Mouse (Mus musculus): Measurements from ENCODE around the gene Atxn1. TPM values are rescaled to one million over a fixed set of nuclear protein-coding genes. Genes with fewer than 3 reads are reported as not detected.

Atxn1 gene
- total RNA-seq, 2 experiments from 2014 or later: under 0.01 to 2.4 TPM

DNA sequence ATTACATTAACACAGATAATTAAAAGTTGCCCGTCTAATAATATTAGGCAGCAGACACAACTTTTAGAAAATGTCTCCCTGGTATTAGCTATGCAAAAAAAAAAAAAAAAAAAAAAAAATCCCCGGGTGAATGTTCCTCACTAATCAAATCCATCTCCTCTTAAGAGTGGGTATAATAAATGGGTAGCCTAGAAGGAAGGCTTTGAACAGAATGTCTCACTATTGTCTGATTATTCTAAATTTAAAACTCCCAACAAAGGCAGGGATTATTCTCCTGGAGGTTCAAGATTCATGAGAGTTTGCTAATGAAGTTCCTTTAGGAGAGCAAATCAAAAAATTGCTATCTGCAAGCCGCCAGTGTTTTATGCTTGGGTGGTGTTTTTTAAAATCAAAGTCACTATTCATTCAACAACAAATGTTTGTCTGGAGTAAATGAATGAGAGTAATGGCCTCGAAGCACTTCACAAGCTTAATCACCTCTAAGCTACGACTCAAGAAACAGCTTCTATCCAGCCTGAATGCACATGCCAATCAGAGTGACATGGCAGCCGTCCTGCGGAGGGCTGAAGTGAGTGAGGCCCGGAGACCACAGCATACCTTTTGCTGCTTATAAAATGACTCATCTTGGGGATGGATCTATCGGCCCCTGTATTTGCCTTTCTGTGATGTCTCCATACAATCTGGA lies 158.8 kb downstream of the Atxn1 start:
- ATAC-seq (replicated peaks; ENCODE audit: low FRiP score, poor library complexity, severe bottlenecking): no peak

DNA sequence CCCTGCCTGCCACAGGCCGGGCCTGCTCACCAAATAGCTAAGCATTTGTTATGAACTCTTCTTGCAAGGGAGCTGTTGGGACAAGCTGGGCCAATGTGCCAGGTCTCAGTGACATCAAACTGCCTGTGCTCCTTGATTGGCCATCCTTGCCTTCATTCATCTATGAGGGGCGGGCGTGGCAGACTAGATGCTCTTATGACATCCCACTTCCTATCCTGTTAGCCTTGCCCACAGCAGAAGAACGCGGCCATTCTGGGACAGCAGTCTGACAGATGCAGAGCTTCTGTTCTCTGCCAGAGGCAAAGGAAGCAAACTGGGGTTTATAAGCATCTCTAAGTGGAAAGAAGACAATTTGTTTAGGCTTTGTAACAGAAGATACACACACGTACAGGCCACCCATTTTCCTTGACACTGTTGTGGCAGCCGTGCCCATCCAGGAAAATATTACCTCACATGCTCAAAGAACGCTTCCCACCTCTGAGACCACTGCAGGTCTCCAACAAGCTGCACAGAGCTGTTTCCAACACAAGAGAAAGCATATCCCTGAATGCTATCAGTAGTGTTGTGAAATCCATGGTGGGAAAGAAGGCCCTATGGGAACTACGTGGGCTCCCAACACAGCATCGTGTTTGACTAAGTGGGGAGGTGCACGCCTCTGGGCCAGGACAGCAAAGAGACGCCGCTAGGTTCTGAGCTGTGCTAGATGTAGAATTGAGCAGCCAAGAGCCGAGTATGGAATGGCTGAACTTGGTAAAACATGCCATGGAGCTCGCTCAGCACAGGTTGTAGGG lies 162.0 kb downstream of the Atxn1 start:
- ATAC-seq (replicated peaks; ENCODE audit: low FRiP score, poor library complexity, severe bottlenecking): no peak

DNA sequence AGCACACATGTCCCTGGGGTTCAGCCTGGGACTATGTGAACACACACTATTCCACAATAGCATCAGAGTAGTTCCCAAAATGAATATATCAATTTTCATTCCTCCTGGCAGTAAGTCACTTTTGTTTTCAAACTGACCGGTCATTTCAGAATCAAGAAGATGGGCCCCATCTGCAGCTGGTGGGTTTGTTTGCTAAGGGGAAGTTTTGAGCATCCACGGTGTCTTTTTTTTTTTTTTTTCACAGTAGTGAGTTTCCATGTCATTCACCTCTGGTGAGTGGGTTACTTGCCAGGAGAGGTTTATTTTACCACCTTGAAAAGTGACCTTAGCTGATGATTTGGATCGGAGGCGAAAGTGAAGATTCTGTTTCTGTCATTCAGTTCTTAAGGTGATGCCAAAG lies 166.6 kb downstream of the Atxn1 start:
- ATAC-seq (replicated peaks; ENCODE audit: low FRiP score, poor library complexity, severe bottlenecking): no peak

DNA sequence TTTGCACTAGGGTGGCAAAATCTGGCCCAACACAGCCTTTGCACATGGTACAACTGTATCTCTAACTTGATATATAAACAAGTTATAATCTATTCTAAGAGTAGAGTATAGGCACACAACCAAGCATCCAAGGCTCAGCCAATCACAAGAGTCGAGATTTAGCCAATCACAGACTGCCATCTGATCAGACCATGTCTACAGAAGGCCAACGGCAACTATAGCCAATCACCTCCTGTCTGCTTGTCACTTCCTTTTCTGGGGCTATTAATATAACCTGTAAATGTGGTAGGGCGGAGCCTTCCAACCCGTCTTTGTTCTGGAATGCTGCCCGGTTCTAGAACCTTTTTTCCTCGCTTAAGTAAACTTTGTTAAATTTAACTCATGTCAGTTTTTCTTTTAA lies 167.1 kb downstream of the Atxn1 start:
- no peak for ATAC-seq (replicated peaks; ENCODE audit: low FRiP score, poor library complexity, severe bottlenecking)

DNA sequence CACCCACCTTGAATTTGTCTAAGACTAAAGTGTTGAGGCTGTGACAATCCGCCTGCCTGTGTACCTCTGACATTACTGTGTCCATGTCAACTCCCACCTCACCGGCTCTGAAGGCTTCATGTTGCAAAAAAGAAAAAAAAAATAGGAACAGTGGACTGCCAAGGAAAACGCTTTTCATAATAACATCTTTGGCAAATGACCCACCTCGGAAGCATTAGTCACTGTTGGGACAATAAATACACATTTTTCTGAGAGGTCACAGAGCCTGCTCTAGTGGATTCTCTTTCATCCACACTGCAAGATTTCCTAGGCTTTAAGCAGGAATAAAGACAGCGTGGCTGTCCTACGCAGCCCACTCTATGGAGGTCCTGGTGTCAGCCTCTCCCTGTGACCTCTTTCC lies 168.5 kb downstream of the Atxn1 start:
- ATAC-seq (replicated peaks; ENCODE audit: low FRiP score, poor library complexity, severe bottlenecking): no peak

DNA sequence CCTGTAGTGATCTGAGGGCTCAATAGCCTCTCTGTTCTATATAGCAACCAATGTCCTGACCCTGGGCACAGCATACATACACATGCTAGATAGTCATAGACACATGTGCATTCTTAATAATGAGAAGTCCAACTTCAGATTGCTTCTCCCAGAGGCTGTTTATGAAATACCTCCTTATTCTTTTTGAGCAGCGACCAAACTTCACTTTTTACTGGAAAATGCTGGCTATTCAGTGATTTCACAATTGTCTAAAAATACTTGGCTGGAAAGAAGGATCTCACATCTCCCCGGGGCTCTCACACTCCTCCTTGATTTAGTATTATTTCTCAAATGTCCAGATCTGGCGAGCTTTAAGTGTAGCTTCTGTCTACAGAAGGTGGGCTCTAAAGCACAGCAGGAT lies 171.0 kb downstream of the Atxn1 start:
- ATAC-seq (replicated peaks; ENCODE audit: low FRiP score, poor library complexity, severe bottlenecking): no peak

DNA sequence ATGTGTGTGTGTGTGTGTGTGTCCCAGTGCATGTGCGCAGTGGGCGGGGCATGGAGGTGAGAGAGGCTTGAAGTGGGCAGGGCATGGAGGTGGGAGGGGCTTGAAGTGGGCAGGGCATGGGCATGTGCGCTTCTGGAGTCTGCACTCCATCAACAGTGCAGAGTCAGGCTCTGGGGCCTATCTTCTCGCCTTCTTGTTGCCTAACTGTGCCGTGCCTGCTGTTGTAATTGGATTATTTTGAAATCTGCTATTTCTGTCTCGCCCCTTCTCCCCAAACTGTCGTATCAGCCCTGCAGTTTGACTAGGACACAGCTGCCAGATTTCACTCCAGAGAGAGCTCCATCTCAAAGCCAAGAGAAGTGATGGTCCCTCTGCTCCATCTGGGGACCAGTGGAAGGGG lies 178.4 kb downstream of the Atxn1 start:
- ATAC-seq (replicated peaks; ENCODE audit: low FRiP score, poor library complexity, severe bottlenecking): no peak

DNA sequence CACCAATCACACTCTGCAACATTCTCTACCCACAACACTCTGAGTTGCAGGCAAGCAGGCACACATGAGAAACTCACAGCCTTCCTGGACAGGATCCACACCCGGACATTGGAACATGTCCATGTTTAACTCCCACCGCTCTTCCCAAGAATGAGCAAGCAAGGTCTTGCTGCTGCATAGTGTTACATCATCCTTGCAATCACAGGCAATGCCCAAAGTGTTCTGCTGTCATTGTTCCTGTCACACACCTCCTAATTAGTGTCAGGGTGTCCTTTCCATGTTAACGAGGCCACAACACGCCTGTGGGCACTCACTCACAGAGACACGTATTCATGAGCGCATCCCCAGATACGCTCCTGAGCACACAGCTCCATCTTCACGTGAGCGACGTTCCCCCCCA lies 181.1 kb downstream of the Atxn1 start:
- no peak for ATAC-seq (replicated peaks; ENCODE audit: low FRiP score, poor library complexity, severe bottlenecking)

DNA sequence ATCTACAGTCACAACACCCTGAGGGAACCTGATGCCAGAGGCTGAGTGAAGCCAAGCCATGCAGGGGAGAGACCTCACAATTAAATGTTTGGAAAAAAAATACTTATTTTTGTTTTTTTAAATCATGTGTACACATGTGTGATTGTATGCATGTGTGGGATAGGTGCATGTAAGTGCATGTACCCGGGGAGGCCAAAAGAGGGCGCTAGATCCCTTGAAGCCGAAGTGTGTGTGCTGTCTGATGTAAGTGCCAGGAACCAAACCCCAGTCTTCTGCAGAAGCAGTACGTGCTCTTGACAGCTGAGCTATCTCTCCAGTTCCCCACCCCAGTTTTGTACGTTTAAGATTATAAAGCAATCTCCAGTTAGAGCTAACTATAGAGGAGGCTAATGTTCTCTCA lies 186.1 kb downstream of the Atxn1 start:
- no peak for ATAC-seq (replicated peaks; ENCODE audit: low FRiP score, poor library complexity, severe bottlenecking)

DNA sequence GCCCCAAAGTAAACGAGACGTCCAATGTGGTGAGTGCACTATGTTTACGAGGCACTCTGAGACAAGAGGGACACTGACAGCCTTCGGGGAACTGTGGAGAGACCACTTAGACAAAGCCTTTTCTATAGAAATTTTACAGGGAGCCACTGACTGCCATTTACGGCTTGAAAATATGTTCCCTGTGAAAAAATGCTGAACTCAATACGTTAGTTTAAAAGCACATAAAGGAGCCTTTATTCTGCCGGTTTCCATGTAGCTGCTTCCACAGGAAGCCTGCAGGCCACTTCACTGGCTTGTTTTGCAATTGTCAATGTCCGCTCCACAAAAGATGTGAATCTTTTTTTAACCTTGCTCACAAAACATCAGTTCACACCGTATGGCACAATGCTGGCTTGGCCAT lies 186.6 kb downstream of the Atxn1 start:
- ATAC-seq (replicated peaks; ENCODE audit: low FRiP score, poor library complexity, severe bottlenecking): no peak

DNA sequence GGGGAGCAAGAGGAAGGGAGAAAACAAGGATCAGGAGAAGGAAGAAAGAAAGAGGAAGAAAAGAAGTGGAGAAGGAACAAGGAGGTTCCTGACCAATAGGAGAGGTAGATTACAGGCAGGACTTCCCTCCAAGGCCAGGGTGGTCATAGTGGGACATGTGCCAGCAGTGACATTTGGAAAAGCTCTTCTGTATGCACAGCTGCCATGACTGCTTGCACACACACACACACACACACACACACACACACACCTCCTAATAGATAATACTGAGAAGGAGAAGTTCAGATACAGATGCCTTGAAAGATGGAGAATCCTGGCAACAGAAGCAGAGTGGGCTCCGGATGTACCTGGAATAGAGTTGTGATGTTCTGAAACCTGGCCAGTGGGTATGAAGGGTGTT lies 189.3 kb downstream of the Atxn1 start:
- no peak for ATAC-seq (replicated peaks; ENCODE audit: low FRiP score, poor library complexity, severe bottlenecking)

DNA sequence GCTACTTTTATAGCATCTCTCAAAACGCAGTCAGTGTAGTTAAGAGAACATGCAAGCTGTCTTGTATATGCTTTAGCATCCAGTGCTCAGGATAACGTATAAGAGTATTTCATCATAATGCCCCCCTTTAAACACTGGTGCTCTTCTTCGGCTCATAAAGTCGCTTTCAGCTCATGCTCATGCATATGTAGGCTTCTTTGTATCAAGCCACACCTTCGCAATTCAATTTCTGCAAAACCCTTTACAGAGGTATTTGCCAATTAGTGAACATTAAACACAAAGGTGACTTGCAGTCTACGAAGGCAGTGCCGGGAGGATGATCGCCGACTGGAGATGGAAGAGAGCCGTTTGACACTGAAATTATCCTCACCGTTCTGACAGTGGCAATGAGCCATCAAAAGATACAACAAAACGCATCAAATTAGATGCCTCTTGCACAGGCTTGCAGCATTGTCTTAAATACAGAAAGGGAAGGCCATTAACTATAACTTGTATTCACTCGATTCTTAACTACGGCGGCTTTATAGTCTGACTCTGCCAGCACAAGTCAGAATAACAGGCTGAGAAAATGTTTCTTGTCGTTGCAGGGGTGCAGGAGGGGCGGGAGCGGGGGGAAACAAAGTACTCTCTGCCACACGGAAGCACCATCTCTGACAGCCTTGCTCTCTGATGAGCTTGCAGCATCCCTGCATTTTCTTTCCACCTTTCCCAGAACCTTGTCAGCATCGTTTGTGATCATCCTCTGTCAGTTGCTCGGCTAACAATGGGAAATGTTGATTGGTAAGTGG lies 191.2 kb downstream of the Atxn1 start:
- no peak for ATAC-seq (replicated peaks; ENCODE audit: low FRiP score, poor library complexity, severe bottlenecking)

DNA sequence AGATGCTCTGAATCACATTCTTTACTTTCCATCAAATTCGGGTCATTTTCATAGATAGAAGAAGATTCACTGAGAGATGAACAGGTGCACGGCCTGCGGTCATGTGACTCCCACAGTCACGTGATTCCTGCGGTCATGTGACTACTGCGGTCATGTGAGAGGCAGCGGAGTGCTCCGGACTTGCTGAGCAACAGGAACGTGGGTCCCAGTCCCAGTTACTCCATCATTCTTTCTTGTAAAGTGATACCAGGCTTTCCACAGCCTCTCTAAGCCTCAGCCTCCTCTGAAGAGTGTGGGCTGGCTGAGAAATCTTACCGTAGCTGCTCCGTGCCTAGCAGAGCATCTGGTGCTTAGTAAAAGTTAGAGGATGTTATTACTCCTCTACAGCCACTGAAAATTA lies 195.1 kb downstream of the Atxn1 start:
- ATAC-seq (replicated peaks; ENCODE audit: low FRiP score, poor library complexity, severe bottlenecking): no peak

DNA sequence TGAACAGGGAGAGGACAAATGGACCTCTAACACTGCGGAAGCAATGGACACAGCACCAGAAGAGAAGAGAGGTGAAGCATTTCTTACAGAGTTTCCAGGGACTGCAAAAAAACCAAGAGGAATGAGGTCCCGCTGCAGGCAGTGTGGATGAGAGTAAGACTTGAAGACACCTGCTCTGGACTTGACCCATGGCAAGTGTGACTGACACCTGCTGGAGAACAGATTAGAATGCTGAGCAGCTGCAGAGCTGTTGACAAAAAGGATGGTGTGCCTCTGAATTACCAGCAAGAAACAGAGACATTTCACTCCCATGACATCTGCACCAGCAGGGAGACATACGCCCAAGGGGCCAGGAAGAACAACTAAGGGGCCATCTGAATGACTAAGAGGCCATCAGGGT lies 196.6 kb downstream of the Atxn1 start:
- ATAC-seq (replicated peaks; ENCODE audit: low FRiP score, poor library complexity, severe bottlenecking): no peak

DNA sequence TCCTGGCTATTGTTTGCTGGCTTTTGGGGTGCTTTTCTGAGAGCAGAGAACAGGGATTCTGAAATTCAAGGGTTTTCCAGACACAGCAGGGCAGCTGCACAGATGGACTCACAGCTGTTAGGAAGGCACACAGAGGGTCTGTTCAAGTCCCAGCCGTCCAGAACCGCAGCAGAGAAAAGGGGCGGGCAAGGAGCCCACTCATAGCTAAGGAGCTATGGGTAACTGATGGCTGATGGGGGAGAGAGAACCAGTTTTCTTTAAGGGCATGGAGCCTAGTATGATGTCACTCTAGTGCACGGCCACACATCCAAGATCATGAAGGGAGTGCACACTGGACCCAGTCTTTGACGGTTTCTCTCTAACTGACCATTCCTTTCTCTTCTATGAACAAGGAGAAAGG lies 200.5 kb downstream of the Atxn1 start:
- ATAC-seq (replicated peaks; ENCODE audit: low FRiP score, poor library complexity, severe bottlenecking): no peak

DNA sequence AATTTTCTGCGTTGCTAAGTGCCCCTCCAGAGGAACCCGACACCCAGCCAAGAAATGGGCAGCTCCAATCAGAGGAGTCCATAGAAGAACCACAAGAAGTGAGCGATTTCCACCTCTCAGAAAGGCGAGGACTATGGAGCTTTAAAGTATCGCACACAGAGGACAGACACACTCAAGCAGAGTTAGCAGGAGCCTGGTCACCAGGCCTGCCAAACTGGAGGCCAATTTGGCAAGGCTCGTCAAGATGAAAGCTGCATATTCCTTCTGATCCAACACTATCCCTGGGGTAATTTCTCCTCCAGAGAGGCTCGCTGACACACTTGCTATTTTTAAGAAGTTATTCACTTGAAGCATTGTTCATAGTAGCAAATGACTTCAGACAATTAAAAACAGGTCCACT lies 202.5 kb downstream of the Atxn1 start:
- ATAC-seq (replicated peaks; ENCODE audit: low FRiP score, poor library complexity, severe bottlenecking): no peak

DNA sequence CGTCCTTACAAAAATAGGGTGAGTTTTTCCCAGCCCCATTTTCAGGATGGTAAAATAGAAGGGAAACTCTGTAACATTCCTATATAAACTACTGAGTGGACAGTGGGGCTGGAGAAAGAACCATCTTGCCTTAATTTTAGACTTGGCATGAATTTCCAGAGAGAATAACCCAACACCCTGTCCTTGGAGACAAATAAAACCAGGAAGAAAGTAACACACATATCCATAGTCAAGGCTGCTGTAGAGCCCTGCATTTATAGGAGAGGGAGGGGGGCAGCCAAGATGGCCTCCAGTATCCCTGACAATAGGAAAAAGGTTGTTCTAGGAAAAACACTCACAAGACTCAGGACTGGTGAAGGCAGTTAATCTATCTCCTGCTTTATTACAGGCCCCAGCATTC lies 210.3 kb downstream of the Atxn1 start:
- no peak for ATAC-seq (replicated peaks; ENCODE audit: low FRiP score, poor library complexity, severe bottlenecking)

DNA sequence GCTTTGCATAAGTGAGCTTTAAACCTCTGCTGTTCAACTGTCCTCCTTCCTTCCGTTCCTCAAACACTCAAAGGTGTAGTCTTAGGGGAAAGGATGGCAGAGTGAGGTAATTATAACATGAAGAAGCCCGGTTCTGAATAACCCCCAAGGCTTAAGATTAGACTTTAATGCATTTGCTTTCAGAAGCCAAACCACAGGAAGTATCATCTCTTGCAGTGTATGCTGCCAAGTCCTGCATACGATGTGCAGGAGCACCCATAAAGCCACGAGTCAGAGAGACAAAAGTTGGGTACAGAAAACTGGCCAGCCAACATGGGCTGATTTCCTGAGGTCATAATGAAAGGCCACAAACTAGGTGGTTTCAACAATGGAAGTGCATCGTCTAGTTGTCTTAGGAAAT lies 212.3 kb downstream of the Atxn1 start:
- ATAC-seq (replicated peaks; ENCODE audit: low FRiP score, poor library complexity, severe bottlenecking): no peak

DNA sequence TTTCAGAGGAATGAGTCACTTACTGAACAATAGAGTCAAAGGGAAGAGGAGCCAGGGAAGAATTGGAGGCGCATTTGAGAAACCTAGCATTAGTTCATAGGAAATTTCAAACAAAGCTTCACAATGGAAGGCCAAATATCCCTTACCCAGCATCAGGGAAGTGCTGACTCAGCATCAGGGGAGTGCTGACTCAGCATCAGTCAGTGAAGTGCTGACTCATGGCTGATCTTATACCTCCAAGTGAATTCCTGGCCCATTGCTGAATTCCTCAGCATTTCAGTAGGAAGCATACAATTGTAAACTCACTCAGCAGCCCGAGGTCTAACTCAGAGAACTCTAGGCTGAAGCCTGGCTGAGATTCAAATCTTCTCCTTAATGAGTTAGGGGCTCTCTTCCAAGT lies 213.6 kb downstream of the Atxn1 start:
- ATAC-seq (replicated peaks; ENCODE audit: low FRiP score, poor library complexity, severe bottlenecking): no peak

DNA sequence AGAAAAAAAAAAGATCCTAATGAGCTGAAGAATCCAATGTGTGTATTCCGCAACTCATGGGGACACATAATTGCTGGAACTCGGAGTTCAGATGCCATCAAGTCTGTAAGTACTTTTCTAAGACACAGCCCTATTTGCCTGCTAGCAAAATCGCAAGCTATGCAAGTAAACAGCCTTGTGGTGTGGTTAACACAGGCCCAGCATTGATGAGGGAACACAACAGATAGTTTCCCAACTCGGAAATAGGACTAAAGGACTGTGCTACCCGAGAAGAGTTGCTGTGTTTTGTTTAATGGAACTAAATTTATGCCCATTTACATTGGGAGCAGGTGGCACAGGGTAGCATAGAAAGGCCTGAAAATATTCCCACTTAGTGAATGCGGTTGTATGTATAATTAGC lies 214.2 kb downstream of the Atxn1 start:
- no peak for ATAC-seq (replicated peaks; ENCODE audit: low FRiP score, poor library complexity, severe bottlenecking)

DNA sequence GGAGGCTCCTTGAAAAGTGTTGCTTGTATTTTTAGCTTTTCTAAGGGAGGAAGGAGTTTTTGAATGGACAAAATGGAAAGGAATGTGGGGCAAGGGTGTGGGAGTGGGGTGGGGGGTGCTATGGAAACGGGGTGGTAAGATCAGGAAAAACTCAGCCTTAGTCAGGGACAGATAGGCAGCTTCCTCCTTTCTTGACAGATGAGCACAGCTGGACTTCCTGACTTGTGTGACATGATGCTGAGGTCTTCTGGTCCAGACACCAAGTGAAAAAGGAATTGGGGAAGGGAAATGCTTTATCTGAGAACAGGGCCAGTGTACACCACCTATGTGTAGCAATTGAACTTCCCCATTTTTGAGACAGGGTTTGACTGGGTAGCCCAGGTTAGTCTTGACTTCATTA lies 214.9 kb downstream of the Atxn1 start:
- ATAC-seq (replicated peaks; ENCODE audit: low FRiP score, poor library complexity, severe bottlenecking): no peak

Measured in erythroblast, adult 5-6 weeks (primary cell).